Mouse (Mus musculus): ENCODE data around the gene Ubac1.

The Ubac1 gene

GRCm38 (mm10) chr2:26021561-26022257 lies at the start of gene Ubac1:
Gene Ubac1, minus strand, starts transcription at chr2:26021747.
- peak; percentile 96 for DNase-seq (ENCODE audit: low read depth, low spot score)

DNA sequence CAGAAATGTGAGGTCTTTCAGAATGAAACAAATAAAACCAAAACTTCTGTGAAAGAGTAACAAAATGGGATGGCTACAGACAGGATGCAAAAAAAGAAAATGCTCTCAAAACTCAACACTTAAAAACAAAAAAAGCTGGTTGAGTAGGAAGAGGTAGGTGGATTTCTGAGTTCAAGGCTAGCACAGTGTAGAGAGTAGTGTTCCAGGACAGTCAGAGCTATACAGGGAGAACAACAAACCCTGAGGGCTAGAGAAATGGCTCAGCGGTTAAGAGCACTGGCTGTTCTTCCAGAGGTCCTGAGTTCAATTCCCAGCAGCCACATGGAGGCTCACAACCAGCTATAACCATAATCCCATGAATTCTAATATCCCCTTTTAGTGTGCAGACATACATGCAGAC lies 47.0 kb upstream of the Ubac1 start:
- DNase-seq (ENCODE audit: low read depth, low spot score): no peak

GRCm38 (mm10) chr2:26068175-26068574 lies 46.6 kb upstream of the Ubac1 start:
- DNase-seq (ENCODE audit: low read depth, low spot score): no peak

GRCm38 (mm10) chr2:26066527-26066926 lies 45.0 kb upstream of the Ubac1 start:
- DNase-seq (ENCODE audit: low read depth, low spot score): no peak

DNA sequence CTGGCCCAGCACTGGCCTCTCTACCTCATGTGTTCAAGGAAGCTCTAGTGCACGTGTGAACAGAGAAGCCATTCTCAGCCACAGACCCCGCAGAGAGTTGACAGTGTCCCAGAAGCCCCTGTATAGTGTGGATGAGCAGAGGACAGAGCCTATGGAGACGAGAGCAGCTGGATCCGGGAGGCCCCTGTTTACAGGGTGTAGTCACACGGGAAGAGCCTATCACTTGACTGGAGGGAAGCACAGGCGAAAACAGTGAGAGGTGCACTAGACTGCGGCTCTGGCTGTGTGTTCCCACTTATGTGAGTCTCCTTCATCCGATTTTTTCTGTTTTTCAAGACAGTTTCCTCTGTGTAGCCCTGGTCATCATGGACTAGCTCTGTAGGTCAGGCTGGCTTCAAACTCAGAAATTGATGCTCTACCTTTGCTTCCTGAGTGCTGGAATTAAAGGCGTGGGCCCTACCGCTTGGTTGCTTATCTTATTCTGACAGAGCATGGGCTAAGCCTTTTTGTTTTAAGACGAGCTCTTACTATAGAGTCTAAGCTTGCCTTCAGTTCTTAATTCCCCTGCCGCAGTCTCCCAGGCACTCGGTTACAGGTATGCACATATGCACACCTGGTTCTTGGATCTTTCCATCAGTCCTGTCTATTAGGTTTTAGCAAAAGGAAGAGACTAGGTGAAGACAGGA lies 41.3 kb upstream of the Ubac1 start:
- DNase-seq (ENCODE audit: low read depth, low spot score): no peak

DNA sequence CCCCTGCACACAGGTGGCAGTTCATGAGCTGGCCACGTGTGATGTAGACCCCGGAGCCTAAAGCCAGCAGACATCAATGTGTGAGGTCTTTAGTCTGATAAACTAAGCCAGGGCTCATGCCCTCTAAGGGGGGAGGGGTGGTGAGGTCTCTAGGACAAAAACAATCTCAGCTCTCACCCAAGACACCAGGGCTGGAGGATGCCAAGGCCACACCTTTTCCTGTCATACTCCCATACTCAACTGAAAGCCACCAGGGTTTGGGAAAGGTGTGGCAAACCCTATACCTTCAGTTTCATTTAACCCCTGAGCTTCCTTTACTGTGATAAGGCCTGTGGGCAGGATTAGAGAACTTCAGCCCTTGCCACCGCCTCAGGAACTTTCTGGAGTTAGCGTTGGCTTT lies 40.7 kb upstream of the Ubac1 start:
- no peak for DNase-seq (ENCODE audit: low read depth, low spot score)

GRCm38 (mm10) chr2:26061018-26061666 lies 39.6 kb upstream of the Ubac1 start:
- DNase-seq (ENCODE audit: low read depth, low spot score): no peak

DNA sequence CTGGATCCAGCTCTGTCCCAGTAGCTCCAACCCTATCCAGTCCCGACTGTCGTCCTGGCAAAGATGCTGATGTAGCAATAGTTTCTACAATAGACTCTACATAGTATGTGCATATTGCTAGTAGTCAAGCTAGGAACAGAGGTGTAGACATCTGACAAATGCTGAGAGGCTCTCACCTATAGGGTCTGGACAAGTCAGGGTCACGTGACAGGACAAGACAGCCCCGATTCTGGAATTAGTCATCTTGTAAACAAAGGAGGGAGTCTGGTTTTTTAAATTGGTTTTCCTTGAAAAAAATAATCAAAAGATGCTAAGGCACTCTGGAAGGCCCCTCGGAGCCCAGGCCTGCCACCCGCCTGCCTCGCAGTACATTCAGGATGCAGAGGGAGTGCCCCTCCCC lies 35.5 kb upstream of the Ubac1 start:
- DNase-seq (ENCODE audit: low read depth, low spot score): no peak

DNA sequence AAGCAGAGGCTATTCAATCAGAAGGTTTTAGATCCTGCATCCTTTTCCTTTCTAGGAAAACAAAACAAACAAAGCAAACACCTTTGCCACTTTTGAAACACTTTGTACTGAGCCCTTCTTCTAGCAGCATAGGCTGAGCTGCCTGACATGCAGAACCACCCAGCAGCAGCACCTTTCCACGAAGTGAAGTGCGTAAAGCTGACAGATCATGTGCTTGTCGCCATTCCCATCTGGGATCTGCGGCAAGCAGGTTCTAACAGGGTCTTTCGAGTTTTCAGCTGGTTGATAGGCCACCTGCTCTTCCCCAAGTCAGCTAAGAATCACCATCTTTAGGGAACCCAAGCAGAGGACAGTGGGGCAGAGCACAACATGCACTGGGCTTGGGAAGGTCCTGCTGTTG lies 34.7 kb upstream of the Ubac1 start:
- DNase-seq (ENCODE audit: low read depth, low spot score): no peak

DNA sequence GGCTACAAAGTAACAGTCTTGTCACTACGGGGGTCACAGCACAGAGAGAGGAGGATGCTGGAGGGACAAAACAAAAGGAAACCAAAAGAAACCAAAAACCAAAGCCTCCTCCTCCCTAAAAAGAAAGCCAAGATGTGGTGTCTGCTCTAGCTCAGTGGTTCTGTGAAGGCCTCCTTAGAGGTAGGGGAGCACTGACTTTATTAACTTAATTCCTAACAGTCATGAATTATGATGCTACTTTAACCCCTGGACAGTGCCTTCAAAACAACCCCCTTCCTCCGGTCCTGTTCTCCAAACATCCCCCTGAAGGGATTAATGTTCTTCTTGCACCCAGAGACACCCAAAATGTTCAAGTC lies 34.2 kb upstream of the Ubac1 start:
- DNase-seq (ENCODE audit: low read depth, low spot score): no peak

GRCm38 (mm10) chr2:26055046-26055746 lies 33.6 kb upstream of the Ubac1 start:
- peak; percentile 84 for DNase-seq (ENCODE audit: low read depth, low spot score)

DNA sequence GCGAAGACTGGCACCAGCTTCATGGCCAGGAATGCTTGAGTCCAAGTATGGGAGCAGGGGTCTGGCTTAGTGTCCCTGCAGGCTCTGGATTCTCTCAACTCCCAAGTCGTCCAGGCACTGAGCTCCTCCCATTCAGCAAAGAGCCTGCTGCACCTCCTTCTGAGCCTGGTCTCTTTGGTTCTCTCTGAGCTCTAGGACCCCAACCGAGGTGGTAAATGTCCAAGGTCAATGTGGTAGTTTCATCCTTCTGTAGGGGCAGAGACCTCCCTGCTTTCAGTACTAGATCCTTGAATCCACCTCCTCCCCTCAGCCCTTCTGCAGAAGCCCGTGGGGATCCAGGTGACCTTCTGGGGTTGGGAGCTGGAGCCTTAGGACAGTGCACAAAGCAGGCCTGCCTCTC lies 31.3 kb upstream of the Ubac1 start:
- DNase-seq (ENCODE audit: low read depth, low spot score): no peak

- no peak for DNase-seq (ENCODE audit: low read depth, low spot score)
Measured at GRCm38 (mm10) chr2:26048816-26049215, 27.3 kb upstream of the Ubac1 start.

GRCm38 (mm10) chr2:26044216-26044615 lies 22.7 kb upstream of the Ubac1 start:
- no peak for DNase-seq (ENCODE audit: low read depth, low spot score)

- DNase-seq (ENCODE audit: low read depth, low spot score): no peak
Measured at GRCm38 (mm10) chr2:26042603-26043002, 21.1 kb upstream of the Ubac1 start.

- peak; percentile 44 for DNase-seq (ENCODE audit: low read depth, low spot score)
Measured at GRCm38 (mm10) chr2:26041163-26041810, 19.7 kb upstream of the Ubac1 start.

- DNase-seq (ENCODE audit: low read depth, low spot score): no peak
Measured at GRCm38 (mm10) chr2:26039951-26040350, 18.4 kb upstream of the Ubac1 start.

DNA sequence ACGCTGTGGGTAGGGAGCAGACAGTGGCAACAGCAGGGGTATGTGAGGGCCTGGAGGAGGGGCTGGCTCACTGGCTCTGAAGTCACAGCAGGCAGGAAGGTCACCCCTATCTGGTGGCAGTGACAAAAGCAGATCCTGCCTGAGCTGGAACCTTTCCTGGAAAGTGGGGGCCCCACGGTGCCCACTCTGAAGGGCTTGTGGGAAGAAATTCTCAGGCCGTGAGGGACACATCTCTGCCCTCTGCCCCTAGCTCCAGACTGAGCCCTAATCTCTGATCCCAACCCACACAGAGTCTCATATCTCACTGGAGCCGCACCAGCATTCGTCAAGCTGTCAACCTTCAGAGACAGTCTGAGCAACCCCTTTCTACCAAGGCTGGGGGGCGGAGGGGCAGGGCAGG lies 15.8 kb upstream of the Ubac1 start:
- DNase-seq (ENCODE audit: low read depth, low spot score): no peak

- no peak for DNase-seq (ENCODE audit: low read depth, low spot score)
Measured at GRCm38 (mm10) chr2:26034344-26035050, 12.9 kb upstream of the Ubac1 start.

DNA sequence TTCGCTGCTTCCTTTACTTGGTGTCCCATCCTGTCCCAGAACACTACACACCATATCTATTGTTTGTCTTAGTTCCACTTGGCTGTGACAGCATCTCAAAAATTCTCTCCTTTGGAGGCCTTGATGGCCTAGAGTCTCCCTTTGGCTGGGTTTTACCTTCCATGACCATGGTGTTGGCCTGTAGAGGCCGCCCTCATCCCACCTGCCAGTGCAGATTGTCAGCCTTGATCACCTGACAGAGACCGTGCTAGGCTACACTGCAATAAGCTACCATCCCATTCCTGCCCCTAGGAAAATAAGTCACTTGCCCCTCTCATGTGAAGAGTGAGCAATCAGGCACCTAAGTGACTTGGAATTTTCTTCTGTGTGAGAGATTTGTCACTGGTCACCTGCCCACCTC lies 8.7 kb upstream of the Ubac1 start:
- DNase-seq (ENCODE audit: low read depth, low spot score): no peak

All from mesoderm, embryonic 11.5 days (tissue).